ENCODE assay signal across 21 mouse cellular contexts in the genomic region with DNA sequence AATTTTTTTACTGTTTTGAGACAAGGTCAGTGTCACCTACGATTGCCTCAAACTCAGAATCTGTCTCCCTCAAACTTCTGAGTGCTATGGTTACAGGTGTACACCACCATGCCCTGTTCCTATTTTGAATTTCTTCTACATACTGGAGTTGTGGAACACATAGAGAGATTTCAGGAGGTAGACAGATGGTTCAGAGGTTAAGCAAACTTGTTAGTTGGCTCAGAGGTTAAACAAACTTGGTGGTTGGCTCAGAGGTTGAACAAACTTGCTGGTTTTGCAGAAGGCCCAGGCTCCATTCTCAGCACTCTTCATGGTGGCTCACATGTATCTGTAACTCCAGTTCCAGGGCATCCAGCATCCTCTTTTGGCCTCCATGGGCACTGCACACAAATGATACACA. TPM values are rescaled to one million over a fixed set of nuclear protein-coding genes. Genes with fewer than 3 reads are reported as not detected.
A peak's percentile ranks its signal among the peaks of the same experiment; 100 is the strongest.
DNase-seq lines count a peak whose midpoint lies in the region; ATAC-seq and TF ChIP-seq lines count a peak whose summit lies in the region.
"Had no signal": no experiment of that assay in that cellular context is flagged by ENCODE, and none has a peak within 500 bp of the region (broad histone marks: within the 10 kb centered on the region; RNA-seq: fewer than 3 reads in every experiment).

No protein-coding gene starts in this region.

- H3K27ac ChIP-seq in liver, embryonic 11.5 days (ENCODE audit: low read depth, low read length) = no peak overlapping the region
- no peak overlapping the region; the same call in 1 of the 2 replicates for H3K27ac ChIP-seq in liver, embryonic 13.5 days
- H3K27ac ChIP-seq in liver, postnatal 0 days (ENCODE audit: low read depth) = peak overlapping the region; percentile 52
- no peak overlapping the region for H3K27ac ChIP-seq in kidney, embryonic 15.5 days
- no peak overlapping the region for H3K27ac ChIP-seq in midbrain, postnatal 0 days (ENCODE audit: low read depth, low read length)
- H3K27ac ChIP-seq in forebrain, embryonic 12.5 days = no peak overlapping the region
- H3K27ac ChIP-seq: embryonic facial prominence, embryonic 10.5 days; heart, embryonic 10.5 days; hindbrain, embryonic 12.5 days had no signal

- 82% methylated on average over 1 of the region's 1 CpGs for WGBS in liver, embryonic 11.5 days
- 72% methylated on average over 1 of the region's 1 CpGs for WGBS in liver, embryonic 13.5 days (ENCODE audit: insufficient replicate concordance)
- 71% methylated on average over 1 of the region's 1 CpGs for WGBS in liver, postnatal 0 days (ENCODE audit: insufficient replicate concordance)
- 88% methylated on average over 1 of the region's 1 CpGs for WGBS in kidney, embryonic 15.5 days
- 94% methylated on average over 1 of the region's 1 CpGs for WGBS in midbrain, postnatal 0 days
- WGBS in forebrain, embryonic 12.5 days = 97% methylated on average over 1 of the region's 1 CpGs

- ATAC-seq in liver, embryonic 11.5 days (replicated peaks; ENCODE audit: low FRiP score) = peak; percentile 22; the same call in 1 of the 2 replicates
- peak; percentile 66 for ATAC-seq in liver, embryonic 13.5 days (ENCODE audit: low read depth)
- peak; percentile 90 for ATAC-seq in liver, postnatal 0 days
- no peak for ATAC-seq in kidney, embryonic 15.5 days (replicated peaks; ENCODE audit: low FRiP score)
- no peak for ATAC-seq in midbrain, postnatal 0 days (ENCODE audit: low FRiP score)
- ATAC-seq in forebrain, embryonic 12.5 days (ENCODE audit: low FRiP score) = no peak
- ATAC-seq: forebrain, embryonic 14.5 days had no signal

- no peaks in the 10 kb centered on the region for H3K27me3 ChIP-seq in liver, embryonic 11.5 days (replicated peaks; ENCODE audit: control insufficient read depth, insufficient read depth, low read length)
- no peaks in the 10 kb centered on the region for H3K27me3 ChIP-seq in liver, embryonic 13.5 days
- no peaks in the 10 kb centered on the region for H3K27me3 ChIP-seq in liver, postnatal 0 days (ENCODE audit: insufficient read depth, low read length)
- H3K27me3 ChIP-seq in kidney, embryonic 15.5 days = no peaks in the 10 kb centered on the region
- no peaks in the 10 kb centered on the region for H3K27me3 ChIP-seq in midbrain, postnatal 0 days (ENCODE audit: insufficient read depth, low read length)
- no peaks in the 10 kb centered on the region for H3K27me3 ChIP-seq in forebrain, embryonic 12.5 days
- H3K27me3 ChIP-seq: hindbrain, embryonic 12.5 days had no signal

- no peaks in the 10 kb centered on the region for H3K9me3 ChIP-seq in liver, embryonic 11.5 days (ENCODE audit: control insufficient read depth, low read length)
- no peaks in the 10 kb centered on the region for H3K9me3 ChIP-seq in liver, embryonic 13.5 days (replicated peaks)
- no peaks in the 10 kb centered on the region for H3K9me3 ChIP-seq in liver, postnatal 0 days (ENCODE audit: low read length)
- H3K9me3 ChIP-seq in kidney, embryonic 15.5 days (replicated peaks) = no peaks in the 10 kb centered on the region
- H3K9me3 ChIP-seq in midbrain, postnatal 0 days (ENCODE audit: low read length) = no peaks in the 10 kb centered on the region
- no peaks in the 10 kb centered on the region for H3K9me3 ChIP-seq in forebrain, embryonic 12.5 days
- H3K9me3 ChIP-seq: embryonic facial prominence, embryonic 10.5 days; heart, embryonic 10.5 days; hindbrain, embryonic 12.5 days had no signal

- no peak for DNase-seq in liver, embryonic 11.5 days (ENCODE audit: low spot score)
- no peak for DNase-seq in liver, embryonic 13.5 days
- no peak for DNase-seq in liver, postnatal 0 days
- no peak for DNase-seq in midbrain, postnatal 0 days (ENCODE audit: low spot score)
- DNase-seq: adrenal gland, adult 2 months; adrenal gland, postnatal 25 days; cerebellum, adult 18-20 months; cerebellum, adult 9-11 months; cerebellum, postnatal 36 days; gastrocnemius, postnatal 10 days; heart, adult 18-20 months; heart, postnatal 10 days; heart, postnatal 4 days had no signal

- peaks cover 14% of the 10 kb centered on the region for H3K36me3 ChIP-seq in liver, embryonic 11.5 days (ENCODE audit: control insufficient read depth, insufficient read depth, low read length)
- H3K36me3 ChIP-seq in liver, embryonic 13.5 days = peaks cover 35% of the 10 kb centered on the region
- H3K36me3 ChIP-seq in liver, postnatal 0 days (replicated peaks; ENCODE audit: insufficient read depth, low read length) = peaks cover 28% of the 10 kb centered on the region
- H3K36me3 ChIP-seq in kidney, embryonic 15.5 days = peaks cover 33% of the 10 kb centered on the region
- peaks cover 11% of the 10 kb centered on the region; the same call in 1 of the 2 replicates for H3K36me3 ChIP-seq in midbrain, postnatal 0 days (ENCODE audit: insufficient read depth, low read length)
- H3K36me3 ChIP-seq in forebrain, embryonic 12.5 days (replicated peaks) = peaks cover 18% of the 10 kb centered on the region

- H3K4me3 ChIP-seq in liver, embryonic 11.5 days (ENCODE audit: low read depth, low read length) = no peak overlapping the region
- no peak overlapping the region for H3K4me3 ChIP-seq in liver, embryonic 13.5 days (replicated peaks)
- H3K4me3 ChIP-seq in liver, postnatal 0 days (ENCODE audit: low read depth, low read length) = no peak overlapping the region
- H3K4me3 ChIP-seq in kidney, embryonic 15.5 days (replicated peaks) = no peak overlapping the region
- H3K4me3 ChIP-seq in midbrain, postnatal 0 days (ENCODE audit: low read depth, low read length) = no peak overlapping the region
- H3K4me3 ChIP-seq in forebrain, embryonic 12.5 days (replicated peaks) = no peak overlapping the region
- H3K4me3 ChIP-seq: embryonic facial prominence, embryonic 10.5 days; heart, embryonic 10.5 days; hindbrain, embryonic 12.5 days had no signal

- H3K9ac ChIP-seq in liver, embryonic 11.5 days (ENCODE audit: low read depth, low read length) = no peak overlapping the region
- no peak overlapping the region for H3K9ac ChIP-seq in liver, embryonic 13.5 days
- no peak overlapping the region for H3K9ac ChIP-seq in liver, postnatal 0 days (replicated peaks)
- no peak overlapping the region for H3K9ac ChIP-seq in kidney, embryonic 15.5 days
- H3K9ac ChIP-seq in midbrain, postnatal 0 days (replicated peaks; ENCODE audit: low read length, poor library complexity, severe bottlenecking) = no peak overlapping the region
- no peak overlapping the region for H3K9ac ChIP-seq in forebrain, embryonic 12.5 days
- H3K9ac ChIP-seq: hindbrain, embryonic 12.5 days had no signal

- 0 out of 2 replicates have a peak, but pooled peaks have one; percentile 7 for TF ChIP-seq CTCF in liver, postnatal 0 days (IDR thresholded peaks at IDR 0.05; ENCODE audit: low read depth)
- no peak for TF ChIP-seq CTCF in midbrain, postnatal 0 days (IDR thresholded peaks at IDR 0.05)

- H3K4me1 ChIP-seq in liver, embryonic 11.5 days (replicated peaks; ENCODE audit: control insufficient read depth, insufficient read depth, low read length) = peaks cover 5% of the 10 kb centered on the region; the same call in 1 of the 2 replicates
- H3K4me1 ChIP-seq in liver, embryonic 13.5 days (replicated peaks) = peaks cover 39% of the 10 kb centered on the region
- H3K4me1 ChIP-seq in liver, postnatal 0 days (ENCODE audit: insufficient read depth) = peaks cover 19% of the 10 kb centered on the region
- no peaks in the 10 kb centered on the region for H3K4me1 ChIP-seq in kidney, embryonic 15.5 days
- no peaks in the 10 kb centered on the region for H3K4me1 ChIP-seq in midbrain, postnatal 0 days (ENCODE audit: insufficient read depth, low read length)
- H3K4me1 ChIP-seq in forebrain, embryonic 12.5 days = peaks cover 2% of the 10 kb centered on the region; the same call in 1 of the 2 replicates
- H3K4me1 ChIP-seq: embryonic facial prominence, embryonic 10.5 days; heart, embryonic 10.5 days; hindbrain, embryonic 12.5 days had no signal

- no peak for TF ChIP-seq EP300 in liver, postnatal 0 days (IDR thresholded peaks at IDR 0.05; ENCODE audit: low read depth)

- no peak overlapping the region for H3K4me2 ChIP-seq in liver, embryonic 11.5 days
- 0 out of 2 replicates have a peak overlapping the region, but pooled peaks have one; percentile 12 for H3K4me2 ChIP-seq in liver, embryonic 13.5 days
- H3K4me2 ChIP-seq in liver, postnatal 0 days (ENCODE audit: low read depth, low read length) = peak overlapping the region; percentile 22; the same call in 1 of the 2 replicates
- no peak overlapping the region for H3K4me2 ChIP-seq in kidney, embryonic 15.5 days
- H3K4me2 ChIP-seq in midbrain, postnatal 0 days (ENCODE audit: low read depth, low read length, poor library complexity, severe bottlenecking) = no peak overlapping the region
- H3K4me2 ChIP-seq in forebrain, embryonic 12.5 days = no peak overlapping the region
- H3K4me2 ChIP-seq: hindbrain, embryonic 12.5 days had no signal

RNA-seq across cellular contexts. Expression of gene Slc31a1, which starts 23.6 kb away (rescaled TPM):
- polyA plus RNA-seq in liver, embryonic 11.5 days (2014; fragmentation: Nextera tagmentation; extraction: Ambion mirVana) = 48.6 and 56.8 TPM in 2 replicates
- polyA plus RNA-seq in liver, embryonic 13.5 days (2015; fragmentation: Nextera tagmentation; extraction: Ambion mirVana) = 39.0 and 48.8 TPM in 2 replicates
- 50.9 and 54.3 TPM in 2 replicates for polyA plus RNA-seq in liver, postnatal 0 days (2015; fragmentation: Nextera tagmentation; extraction: Ambion mirVana)
- 50.9 and 53.9 TPM in 2 replicates for polyA plus RNA-seq in kidney, embryonic 15.5 days (2015; fragmentation: Nextera tagmentation; extraction: Ambion mirVana)
- 15.0 and 21.7 TPM in 2 replicates for total RNA-seq in midbrain, postnatal 0 days (2014; rRNA removed)
- 30.9 and 33.3 TPM in 2 replicates for polyA plus RNA-seq in midbrain, postnatal 0 days (2015; fragmentation: Nextera tagmentation; extraction: Ambion mirVana)
- polyA plus RNA-seq in forebrain, embryonic 12.5 days (2016; fragmentation: Nextera tagmentation; extraction: Ambion mirVana) = 48.7 and 49.0 TPM in 2 replicates

RNA-seq across cellular contexts. Expression of gene Fkbp15, which starts 23.8 kb away (rescaled TPM):
- 26.9 and 29.9 TPM in 2 replicates for polyA plus RNA-seq in liver, embryonic 11.5 days (2014; fragmentation: Nextera tagmentation; extraction: Ambion mirVana)
- 15.5 and 15.7 TPM in 2 replicates for polyA plus RNA-seq in liver, embryonic 13.5 days (2015; fragmentation: Nextera tagmentation; extraction: Ambion mirVana)
- 11.7 and 13.3 TPM in 2 replicates for polyA plus RNA-seq in liver, postnatal 0 days (2015; fragmentation: Nextera tagmentation; extraction: Ambion mirVana)
- polyA plus RNA-seq in kidney, embryonic 15.5 days (2015; fragmentation: Nextera tagmentation; extraction: Ambion mirVana) = 24.3 and 24.7 TPM in 2 replicates
- 34.3 and 37.5 TPM in 2 replicates for total RNA-seq in midbrain, postnatal 0 days (2014; rRNA removed)
- 19.8 and 20.2 TPM in 2 replicates for polyA plus RNA-seq in midbrain, postnatal 0 days (2015; fragmentation: Nextera tagmentation; extraction: Ambion mirVana)
- polyA plus RNA-seq in forebrain, embryonic 12.5 days (2016; fragmentation: Nextera tagmentation; extraction: Ambion mirVana) = 23.7 and 24.0 TPM in 2 replicates

RNA-seq across cellular contexts. Expression of gene Cdc26, which starts 24.3 kb away (rescaled TPM):
- 155 and 156 TPM in 2 replicates for polyA plus RNA-seq in liver, embryonic 11.5 days (2014; fragmentation: Nextera tagmentation; extraction: Ambion mirVana)
- polyA plus RNA-seq in liver, embryonic 13.5 days (2015; fragmentation: Nextera tagmentation; extraction: Ambion mirVana) = 77.7 and 97.1 TPM in 2 replicates
- polyA plus RNA-seq in liver, postnatal 0 days (2015; fragmentation: Nextera tagmentation; extraction: Ambion mirVana) = 45.5 and 50.7 TPM in 2 replicates
- 161 and 178 TPM in 2 replicates for polyA plus RNA-seq in kidney, embryonic 15.5 days (2015; fragmentation: Nextera tagmentation; extraction: Ambion mirVana)
- 41.2 and 62.1 TPM in 2 replicates for total RNA-seq in midbrain, postnatal 0 days (2014; rRNA removed)
- 73.1 and 73.4 TPM in 2 replicates for polyA plus RNA-seq in midbrain, postnatal 0 days (2015; fragmentation: Nextera tagmentation; extraction: Ambion mirVana)
- polyA plus RNA-seq in forebrain, embryonic 12.5 days (2016; fragmentation: Nextera tagmentation; extraction: Ambion mirVana) = 173 and 178 TPM in 2 replicates

RNA-seq across cellular contexts. Expression of gene Prpf4, which starts 24.4 kb away (rescaled TPM):
- polyA plus RNA-seq in liver, embryonic 11.5 days (2014; fragmentation: Nextera tagmentation; extraction: Ambion mirVana) = 30.7 and 30.8 TPM in 2 replicates
- 13.1 and 15.2 TPM in 2 replicates for polyA plus RNA-seq in liver, embryonic 13.5 days (2015; fragmentation: Nextera tagmentation; extraction: Ambion mirVana)
- polyA plus RNA-seq in liver, postnatal 0 days (2015; fragmentation: Nextera tagmentation; extraction: Ambion mirVana) = 5.5 and 6.2 TPM in 2 replicates
- 23.5 and 24.9 TPM in 2 replicates for polyA plus RNA-seq in kidney, embryonic 15.5 days (2015; fragmentation: Nextera tagmentation; extraction: Ambion mirVana)
- total RNA-seq in midbrain, postnatal 0 days (2014; rRNA removed) = 13.4 and 16.0 TPM in 2 replicates
- 12.8 TPM in 2 replicates for polyA plus RNA-seq in midbrain, postnatal 0 days (2015; fragmentation: Nextera tagmentation; extraction: Ambion mirVana)
- 25.8 and 27.8 TPM in 2 replicates for polyA plus RNA-seq in forebrain, embryonic 12.5 days (2016; fragmentation: Nextera tagmentation; extraction: Ambion mirVana)

RNA-seq across cellular contexts. Expression of gene Rnf183, which starts 50.9 kb away (rescaled TPM):
- polyA plus RNA-seq in liver, embryonic 11.5 days (2014; fragmentation: Nextera tagmentation; extraction: Ambion mirVana) = not detected in 2 replicates
- polyA plus RNA-seq in liver, embryonic 13.5 days (2015; fragmentation: Nextera tagmentation; extraction: Ambion mirVana) = not detected in 2 replicates
- polyA plus RNA-seq in liver, postnatal 0 days (2015; fragmentation: Nextera tagmentation; extraction: Ambion mirVana) = not detected in 2 replicates
- 0.29 and 0.35 TPM in 2 replicates for polyA plus RNA-seq in kidney, embryonic 15.5 days (2015; fragmentation: Nextera tagmentation; extraction: Ambion mirVana)
- 0.85 TPM in 1 of 2 replicates, not detected in the other for total RNA-seq in midbrain, postnatal 0 days (2014; rRNA removed)
- polyA plus RNA-seq in midbrain, postnatal 0 days (2015; fragmentation: Nextera tagmentation; extraction: Ambion mirVana) = 0.11 and 0.39 TPM in 2 replicates
- not detected in 2 replicates for polyA plus RNA-seq in forebrain, embryonic 12.5 days (2016; fragmentation: Nextera tagmentation; extraction: Ambion mirVana)
- total RNA-seq: adrenal gland, postnatal 25 days; gastrocnemius, postnatal 10 days; gastrocnemius, postnatal 4 days; heart, adult 18-20 months; heart, postnatal 10 days; heart, postnatal 4 days had no signal
- polyA plus RNA-seq: embryonic facial prominence, embryonic 10.5 days; forebrain, embryonic 14.5 days; heart, embryonic 10.5 days; heart, embryonic 14.5 days; hindbrain, embryonic 12.5 days had no signal

Comparison
In these comparisons a context has a peak if more than half of its experiments do, and no peak if none do; other contexts are left out.
1. H3K4me2 ChIP-seq: peak in liver, embryonic 13.5 days (single experiment) and liver, postnatal 0 days (single experiment); none in liver, embryonic 11.5 days (single experiment), kidney, embryonic 15.5 days (single experiment), midbrain, postnatal 0 days (single experiment) and forebrain, embryonic 12.5 days (single experiment).
2. ATAC-seq: peak in liver, embryonic 11.5 days (single experiment), liver, embryonic 13.5 days (single experiment) and liver, postnatal 0 days (single experiment); none in kidney, embryonic 15.5 days (single experiment), midbrain, postnatal 0 days (single experiment) and forebrain, embryonic 12.5 days (single experiment).